9 mouse cellular contexts compared by ENCODE assay signal in genomic region chr7:64502271-64503180, GRCm38 (mm10). TPM values are rescaled to one million over a fixed set of nuclear protein-coding genes. Genes with fewer than 3 reads are reported as not detected.
A peak's percentile ranks its signal among the peaks of the same experiment; 100 is the strongest.
DNase-seq lines count a peak whose midpoint lies in the region; ATAC-seq and TF ChIP-seq lines count a peak whose summit lies in the region.
"Had no signal": no experiment of that assay in that cellular context is flagged by ENCODE, and none has a peak within 500 bp of the region (broad histone marks: within the 10 kb centered on the region; RNA-seq: fewer than 3 reads in every experiment).

No protein-coding gene starts in this region.

- H3K27ac ChIP-seq in heart, embryonic 12.5 days (ENCODE audit: poor library complexity, severe bottlenecking), result no peak overlapping the region
- H3K27ac ChIP-seq in ES-E14 (ENCODE audit: insufficient read depth, low read depth, low read length, poor library complexity, severe bottlenecking), result no peak overlapping the region
- peak overlapping the region; percentile 74 for H3K27ac ChIP-seq in forebrain, embryonic 11.5 days (ENCODE audit: low read depth, low read length)
- H3K27ac ChIP-seq in neural tube, embryonic 12.5 days, result peak overlapping the region; percentile 88

- 2% methylated on average over 47 of the region's 47 CpGs for WGBS in heart, embryonic 12.5 days
- under 1% methylated on average over 45 of the region's 47 CpGs for whole genome bisulfite sequencing in forebrain, embryonic 11.5 days
- 2% methylated on average over 47 of the region's 47 CpGs for WGBS in neural tube, embryonic 12.5 days

- H3K36me3 ChIP-seq in heart, embryonic 12.5 days, result no peaks in the 10 kb centered on the region
- H3K36me3 ChIP-seq in ES-E14 (ENCODE audit: control insufficient read depth, insufficient read depth, low read length, poor library complexity, severe bottlenecking), result no peaks in the 10 kb centered on the region
- H3K36me3 ChIP-seq in forebrain, embryonic 11.5 days (ENCODE audit: control insufficient read depth, insufficient read depth, low read length), result no peaks in the 10 kb centered on the region
- H3K36me3 ChIP-seq in neural tube, embryonic 12.5 days, result no peaks in the 10 kb centered on the region

- 0 out of 2 replicates have a peak, but pooled peaks have one; percentile 19 for ATAC-seq in heart, embryonic 12.5 days (ENCODE audit: insufficient number of reproducible peaks, low FRiP score)
- peak; percentile 38 for ATAC-seq in forebrain, embryonic 11.5 days (replicated peaks; ENCODE audit: low FRiP score)
- ATAC-seq in neural tube, embryonic 12.5 days (ENCODE audit: low FRiP score, low read depth), result peak; percentile 42
- no peak for ATAC-seq in granulocyte monocyte progenitor cell, adult 5-6 weeks (replicated peaks; ENCODE audit: poor library complexity, severe bottlenecking)

- H3K27me3 ChIP-seq in heart, embryonic 12.5 days (replicated peaks), result peaks cover 64% of the 10 kb centered on the region
- H3K27me3 ChIP-seq in forebrain, embryonic 11.5 days (ENCODE audit: control insufficient read depth, insufficient read depth, low read length), result peaks cover 5% of the 10 kb centered on the region
- H3K27me3 ChIP-seq in neural tube, embryonic 12.5 days (replicated peaks), result peaks cover 7% of the 10 kb centered on the region; the same call in 1 of the 2 replicates

- peak overlapping the region; percentile 55 for H3K4me3 ChIP-seq in heart, embryonic 12.5 days
- peak overlapping the region; percentile 72 to 76 for H3K4me3 ChIP-seq in ES-E14 (ENCODE audit: insufficient read depth in 1 of 2, low read depth in 1 of 2, low read length in 2 of 2, poor library complexity in 1 of 2, severe bottlenecking in 1 of 2)
- peak overlapping the region; percentile 79 for H3K4me3 ChIP-seq in forebrain, embryonic 11.5 days (ENCODE audit: low read depth, low read length)
- H3K4me3 ChIP-seq in neural tube, embryonic 12.5 days, result peak overlapping the region; percentile 88
- H3K4me3 ChIP-seq: myocyte had no signal

- H3K4me1 ChIP-seq in heart, embryonic 12.5 days (replicated peaks), result peaks cover 14% of the 10 kb centered on the region
- H3K4me1 ChIP-seq in ES-E14 (ENCODE audit: control insufficient read depth in 2 of 2, insufficient read depth in 2 of 2, low read length in 2 of 2, poor library complexity in 1 of 2), result no peaks in the 10 kb centered on the region
- peaks cover 3% of the 10 kb centered on the region; the same call in 1 of the 2 replicates for H3K4me1 ChIP-seq in forebrain, embryonic 11.5 days (replicated peaks; ENCODE audit: control insufficient read depth, insufficient read depth, low read length)
- H3K4me1 ChIP-seq in neural tube, embryonic 12.5 days, result peaks cover 51% of the 10 kb centered on the region

- peak overlapping the region; percentile 95 for H3K4me2 ChIP-seq in heart, embryonic 12.5 days
- H3K4me2 ChIP-seq in forebrain, embryonic 11.5 days (ENCODE audit: low read depth, low read length, severe bottlenecking), result peak overlapping the region; percentile 83
- peak overlapping the region; percentile 74 for H3K4me2 ChIP-seq in neural tube, embryonic 12.5 days (replicated peaks)

- in situ Hi-C loops in ES-E14 (cut with MboI; ENCODE audit: low sequenced_read_pairs in 2 of 2, unreplicated experiment in 2 of 2), result no loop called here

- DNase-seq in heart, postnatal 25 days (ENCODE audit: low spot score), result no peak
- no peak for DNase-seq in ES-E14 (ENCODE audit: low read depth, low spot score)
- DNase-seq in forebrain, embryonic 11.5 days (ENCODE audit: low spot score), result no peak
- DNase-seq in left cerebral cortex, postnatal 14 days (ENCODE audit: low spot score in 2 of 2), result peak; percentile 17 to 23
- no peak for DNase-seq in ovary, postnatal 36 days (ENCODE audit: low spot score)

- intact Hi-C loops in heart, postnatal 25 days (cut with DNase I), result no loop called here
- intact Hi-C loops in left cerebral cortex, postnatal 14 days (cut with DNase I), result loop anchor here (5.0 kb wide), 4 partner anchors 65 to 240 kb away; partner anchors contain the start of genes Mcee and Mphosph10

- H3K9me3 ChIP-seq in heart, embryonic 12.5 days (replicated peaks), result no peaks in the 10 kb centered on the region
- H3K9me3 ChIP-seq in ES-E14 (ENCODE audit: control insufficient read depth, insufficient read depth, low read depth, low read length), result no peaks in the 10 kb centered on the region
- H3K9me3 ChIP-seq in forebrain, embryonic 11.5 days (ENCODE audit: control insufficient read depth, low read length), result no peaks in the 10 kb centered on the region; the same call in 1 of the 2 replicates
- no peaks in the 10 kb centered on the region for H3K9me3 ChIP-seq in neural tube, embryonic 12.5 days

- H3K9ac ChIP-seq in heart, embryonic 12.5 days, result peak overlapping the region; percentile 51; the same call in 1 of the 2 replicates
- peak overlapping the region; percentile 49; the same call in 1 of the 2 replicates for H3K9ac ChIP-seq in ES-E14 (ENCODE audit: insufficient read depth, low read depth, low read length, poor library complexity, severe bottlenecking)
- H3K9ac ChIP-seq in forebrain, embryonic 11.5 days (ENCODE audit: low read length), result peak overlapping the region; percentile 98
- H3K9ac ChIP-seq in neural tube, embryonic 12.5 days, result peak overlapping the region; percentile 98

TF ChIP-seq in ES-E14, 5 proteins besides CTCF, POLR2A, EP300 and RAD21:
- TF ChIP-seq MAFK (IDR thresholded peaks at IDR 0.05; ENCODE audit: insufficient read depth, low read depth, low read length) (no peak), HCFC1 (IDR thresholded peaks at IDR 0.05; ENCODE audit: borderline replicate concordance, insufficient read depth, low read length) (no peak), ZC3H11A (IDR thresholded peaks at IDR 0.05; ENCODE audit: borderline replicate concordance, low read depth, low read length) (no peak), CHD2 (IDR thresholded peaks at IDR 0.05; ENCODE audit: low read depth, low read length) (no peak), ZNF384 (IDR thresholded peaks at IDR 0.05; ENCODE audit: low read depth, low read length) (no peak)
TF ChIP-seq in ES-E14: peak in this region for 0.

RNA-seq across cellular contexts. Expression of gene Apba2, which starts 1.0 kb away (rescaled TPM):
- 0.32 and 0.57 TPM in 2 replicates for polyA plus RNA-seq in heart, embryonic 12.5 days (2016; fragmentation: Nextera tagmentation; extraction: Ambion mirVana)
- total RNA-seq in heart, postnatal 25 days (2021), result under 1 TPM; 0.44 to 0.87 TPM
- total RNA-seq in ES-E14 (2012; rRNA removed), result 1.2 and 1.7 TPM in 2 replicates
- 67.6 and 77.0 TPM in 2 replicates for polyA plus RNA-seq in forebrain, embryonic 11.5 days (2014; fragmentation: Nextera tagmentation; extraction: Ambion mirVana)
- 100 to 1,000 TPM; 249 to 253 TPM for total RNA-seq in left cerebral cortex, postnatal 14 days (2021)
- 147 and 159 TPM in 2 replicates for polyA plus RNA-seq in neural tube, embryonic 12.5 days (2016; fragmentation: Nextera tagmentation; extraction: Ambion mirVana)
- not detected in 2 replicates for total RNA-seq in granulocyte monocyte progenitor cell, adult 5-6 weeks (2014; fragmentation: Nextera tagmentation)
- total RNA-seq in granulocyte monocyte progenitor cell, adult 5-6 weeks (2017), result not detected in 2 replicates
- polyA plus RNA-seq: myocyte had no signal

Comparison
In these comparisons a context has a peak if more than half of its experiments do, and no peak if none do; other contexts are left out.
1. H3K27ac ChIP-seq: peak in forebrain, embryonic 11.5 days (single experiment) and neural tube, embryonic 12.5 days (single experiment); none in heart, embryonic 12.5 days (single experiment) and ES-E14 (single experiment).
2. DNase-seq: peak in left cerebral cortex, postnatal 14 days (2 of 2); none in heart, postnatal 25 days (single experiment), ES-E14 (single experiment), forebrain, embryonic 11.5 days (single experiment) and ovary, postnatal 36 days (single experiment).
3. RNA of gene Apba2, which starts 1.0 kb away (total RNA-seq): 249 to 253 TPM in left cerebral cortex, postnatal 14 days; 1.2 to 1.7 TPM in ES-E14, 0.44 to 0.87 TPM in heart, postnatal 25 days and not detected in granulocyte monocyte progenitor cell, adult 5-6 weeks; every median in the first group is over 10 times any median in the second.
4. Peak in every context shown above with its lines, with median percentiles within 50 percentile points of each other: H3K4me2 ChIP-seq, H3K4me3 ChIP-seq and H3K9ac ChIP-seq.